Mouse (Mus musculus): ENCODE data around the gene Hfe2.

GRCm38 (mm10) chr3:96565105-96565504 is 40.1 kb downstream of the Hfe2 start:
- no peak for TF ChIP-seq POLR2A (IDR thresholded peaks at IDR 0.05; ENCODE audit: insufficient read depth, low read depth, low read length)
- no peak for TF ChIP-seq CTCF (IDR thresholded peaks at IDR 0.05; ENCODE audit: insufficient read depth, low read depth, low read length)
